Mouse (Mus musculus) R1 (cell line): ENCODE results near the gene Fam120c.

ENCODE experiments used
- DNase-seq: peaks from one replicate; pipeline ENCODE4 v3.0.0-alpha.2; 2018; ENCODE audit warnings: low read depth, low spot score

The Fam120c gene

GRCm38 (mm10) chrX:151520458-151521322 lies 176.7 kb downstream of the Fam120c start, which contains the start of gene Phf8:
Phf8 (plus strand) TSS chrX:151520672.
- peak; percentile 94 for DNase-seq
